Mouse (Mus musculus): Measurements from ENCODE around the gene Hist1h4c.
"Not testable (repeated sequence)": the region's sequence is repeated elsewhere in the genome, so short reads cannot be mapped to it uniquely, and the experiment has no call there.

The Hist1h4c gene

GRCm38 (mm10) chr13:23728472-23729191 lies 30.4 kb upstream of the Hist1h4c start:
- DNase-seq, result no peak

GRCm38 (mm10) chr13:23725213-23725612 lies 27.0 kb upstream of the Hist1h4c start:
- DNase-seq, result no peak

GRCm38 (mm10) chr13:23724239-23724638 lies 26.0 kb upstream of the Hist1h4c start:
- DNase-seq, result no peak

GRCm38 (mm10) chr13:23717593-23718245 lies 19.5 kb upstream of the Hist1h4c start:
- not testable (repeated sequence) for DNase-seq

- no peak for DNase-seq
Observed at GRCm38 (mm10) chr13:23717176-23717575, 18.9 kb upstream of the Hist1h4c start.

- DNase-seq, result no peak
Observed at GRCm38 (mm10) chr13:23716261-23717042, 18.2 kb upstream of the Hist1h4c start.

- DNase-seq, result no peak
Observed at GRCm38 (mm10) chr13:23710374-23711089, 12.3 kb upstream of the Hist1h4c start, which contains the start of gene Hfe. TSS of gene Hfe (minus strand) at chr13:23710854.

GRCm38 (mm10) chr13:23709714-23710373 lies 11.6 kb upstream of the Hist1h4c start:
- no peak for DNase-seq

- DNase-seq, result no peak
Observed at GRCm38 (mm10) chr13:23708654-23709053, 10.4 kb upstream of the Hist1h4c start.

- DNase-seq, result no peak
Observed at GRCm38 (mm10) chr13:23708041-23708440, 9.8 kb upstream of the Hist1h4c start.

GRCm38 (mm10) chr13:23706771-23707170 lies 8.5 kb upstream of the Hist1h4c start:
- no peak for DNase-seq

GRCm38 (mm10) chr13:23705751-23706356 lies 7.6 kb upstream of the Hist1h4c start:
- DNase-seq, result no peak

GRCm38 (mm10) chr13:23702801-23703200 lies 4.5 kb upstream of the Hist1h4c start:
- not testable (repeated sequence) for DNase-seq

- DNase-seq, result no peak
Observed at GRCm38 (mm10) chr13:23702220-23702619, 4.0 kb upstream of the Hist1h4c start.

GRCm38 (mm10) chr13:23700786-23701520 lies 2.7 kb upstream of the Hist1h4c start:
- peak; percentile 70 for DNase-seq

- no peak for DNase-seq
Observed at GRCm38 (mm10) chr13:23699767-23700166, 1.5 kb upstream of the Hist1h4c start.

GRCm38 (mm10) chr13:23698996-23699395 lies 742 bp upstream of the Hist1h4c start:
- DNase-seq, result no peak

GRCm38 (mm10) chr13:23697491-23698299 lies 559 bp downstream of the Hist1h4c start:
- DNase-seq, result peak; percentile 32

- DNase-seq, result peak; percentile 23
Observed at GRCm38 (mm10) chr13:23696061-23696474, 2.2 kb downstream of the Hist1h4c start.

GRCm38 (mm10) chr13:23695514-23695913 lies 2.7 kb downstream of the Hist1h4c start, which contains the start of gene Hist1h1t:
TSS of gene Hist1h1t (plus strand) at chr13:23695814.
- DNase-seq, result no peak
